ENCODE assay signal across 31 mouse cellular contexts in the genomic region with DNA sequence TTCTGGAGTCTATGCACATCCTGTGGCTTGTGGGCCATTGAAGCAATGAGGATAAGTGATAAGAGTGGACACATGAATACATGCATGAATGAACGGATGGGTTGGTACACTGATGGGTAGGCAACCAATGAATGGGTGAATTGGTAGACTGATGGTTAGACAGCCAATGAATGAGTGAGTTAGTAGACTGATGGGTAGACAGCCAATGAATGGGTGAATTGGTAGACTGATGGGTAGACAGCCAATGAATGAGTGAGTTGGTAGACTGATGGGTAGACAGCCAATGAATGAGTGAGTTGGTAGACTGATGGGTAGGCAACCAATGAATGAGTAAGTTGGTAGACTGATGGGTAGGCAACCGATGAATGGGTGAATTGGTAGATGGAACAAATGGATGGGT. TPM values are rescaled to one million over a fixed set of nuclear protein-coding genes. Genes with fewer than 3 reads are reported as not detected.
"Had no signal": no experiment of that assay in that cellular context is flagged by ENCODE, and none has a peak within 500 bp of the region (broad histone marks: within the 10 kb centered on the region; RNA-seq: fewer than 3 reads in every experiment).

No protein-coding gene starts in this region.

- DNase-seq: left cerebral cortex, postnatal 4 days; liver; liver, embryonic 13.5 days; liver, postnatal 0 days; lung, adult 18-20 months; lung, adult 2 months; lung, embryonic 14.5 days; lung, postnatal 10 days; lung, postnatal 14 days; lung, postnatal 36 days; lung, postnatal 4 days; midbrain, embryonic 14.5 days had no signal

- H3K9ac ChIP-seq: limb, embryonic 12.5 days; limb, embryonic 13.5 days; limb, embryonic 15.5 days; liver, embryonic 12.5 days; liver, embryonic 13.5 days; liver, embryonic 14.5 days; liver, embryonic 15.5 days; liver, postnatal 0 days; lung, embryonic 14.5 days; lung, embryonic 15.5 days; midbrain, embryonic 12.5 days; midbrain, embryonic 13.5 days; midbrain, embryonic 15.5 days had no signal

- H3K4me3 ChIP-seq: limb, embryonic 10.5 days; limb, embryonic 12.5 days; limb, embryonic 13.5 days; limb, embryonic 15.5 days; liver, embryonic 12.5 days; liver, embryonic 13.5 days; liver, embryonic 15.5 days; lung, embryonic 15.5 days; megakaryocyte, embryonic 14.5 days; midbrain, embryonic 10.5 days; midbrain, embryonic 12.5 days; midbrain, embryonic 13.5 days; midbrain, embryonic 15.5 days; myocyte had no signal

- H3K27me3 ChIP-seq: limb, embryonic 12.5 days; limb, embryonic 15.5 days; liver, embryonic 12.5 days; liver, embryonic 13.5 days; liver, embryonic 15.5 days; lung, embryonic 15.5 days; midbrain, embryonic 13.5 days; midbrain, embryonic 15.5 days had no signal

- H3K4me1 ChIP-seq: liver, embryonic 12.5 days; liver, embryonic 13.5 days; liver, embryonic 15.5 days; lung, embryonic 15.5 days had no signal

- H3K36me3 ChIP-seq: limb, embryonic 10.5 days; limb, embryonic 12.5 days; limb, embryonic 13.5 days; limb, embryonic 15.5 days; liver, embryonic 12.5 days; liver, embryonic 13.5 days; liver, embryonic 15.5 days; lung, embryonic 15.5 days; midbrain, embryonic 10.5 days; midbrain, embryonic 12.5 days; midbrain, embryonic 13.5 days; midbrain, embryonic 15.5 days had no signal

- H3K4me2 ChIP-seq: limb, embryonic 12.5 days; limb, embryonic 13.5 days; limb, embryonic 15.5 days; liver, embryonic 11.5 days; liver, embryonic 12.5 days; liver, embryonic 13.5 days; liver, embryonic 15.5 days; lung, embryonic 14.5 days; lung, embryonic 15.5 days; midbrain, embryonic 11.5 days; midbrain, embryonic 12.5 days; midbrain, embryonic 13.5 days; midbrain, embryonic 15.5 days had no signal

- H3K9me3 ChIP-seq: limb, embryonic 10.5 days; limb, embryonic 12.5 days; limb, embryonic 13.5 days; limb, embryonic 15.5 days; liver, embryonic 12.5 days; liver, embryonic 13.5 days; liver, embryonic 15.5 days; lung, embryonic 15.5 days; midbrain, embryonic 12.5 days; midbrain, embryonic 13.5 days; midbrain, embryonic 15.5 days had no signal

- H3K27ac ChIP-seq: limb, embryonic 10.5 days; limb, embryonic 12.5 days; limb, embryonic 13.5 days; limb, embryonic 15.5 days; liver, embryonic 12.5 days; liver, embryonic 13.5 days; liver, embryonic 14.5 days; liver, embryonic 15.5 days; lung, embryonic 15.5 days; macrophage; midbrain, embryonic 10.5 days; midbrain, embryonic 12.5 days; midbrain, embryonic 13.5 days; midbrain, embryonic 15.5 days had no signal

RNA-seq across cellular contexts. Expression of gene Clmn, which starts 53.1 kb away (rescaled TPM):
- total RNA-seq: megakaryocyte-erythroid progenitor cell, adult 5-6 weeks; monocyte, adult 5-6 weeks had no signal
- polyA plus RNA-seq: macrophage had no signal
